Mouse (Mus musculus) liver, embryonic 14.5 days (tissue): ENCODE data around the gene Cep63.

Experiments
- CTCF ChIP-seq: IDR thresholded peaks from 2 replicates; pipeline ENCODE4 v1.5.1; 2016; ENCODE audit warnings: antibody characterized with exemption, low read depth, control low read depth
- EP300 ChIP-seq: IDR thresholded peaks from 2 replicates; pipeline ENCODE4 v1.6.1; 2016; ENCODE audit warnings: antibody characterized with exemption, low read depth

DNA sequence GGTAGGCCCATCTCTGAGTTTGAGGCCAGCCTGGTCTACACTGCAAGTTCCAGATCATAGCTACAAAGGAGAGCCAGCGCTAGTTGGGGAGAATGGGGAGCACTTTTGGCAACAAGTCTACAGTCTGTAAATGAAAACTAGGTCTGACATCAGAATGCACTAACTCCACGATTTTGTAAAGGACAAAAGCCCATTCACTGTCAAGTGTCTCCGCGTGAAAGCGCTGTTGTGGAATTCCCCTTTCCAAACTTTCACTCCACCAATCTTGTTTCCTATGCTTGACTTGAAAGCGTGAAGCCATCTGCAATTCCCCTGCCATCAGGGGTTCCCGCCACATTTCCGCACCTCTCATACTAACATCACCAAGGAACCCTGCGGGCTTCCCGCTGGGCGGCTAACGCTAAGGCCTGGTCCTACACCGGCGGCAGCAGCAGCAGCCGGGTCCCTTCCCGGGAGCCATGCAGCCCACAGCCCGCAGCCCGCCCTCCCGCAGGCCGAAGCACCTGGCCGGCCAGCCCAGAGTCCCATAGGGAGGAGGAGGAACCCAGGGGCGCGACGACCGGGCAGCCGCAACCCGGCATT lies 842 bp downstream of the Cep63 start:
- TF ChIP-seq EP300 = no peak
- TF ChIP-seq CTCF = no peak
